Mouse (Mus musculus): ENCODE measurements around the gene Dedd. TPM values are rescaled to one million over a fixed set of nuclear protein-coding genes. Genes with fewer than 3 reads are reported as not detected.
A peak's percentile ranks its signal among the peaks of the same experiment; 100 is the strongest.

The Dedd gene
- total RNA-seq, 2 experiments from 2014 or later: 32.4 to 35.5 TPM

GRCm38 (mm10) chr1:171373946-171374345 is 45.0 kb downstream of the Dedd start:
- DNase-seq: no peak
- no peak overlapping the region for H3K27ac ChIP-seq
- no peak overlapping the region for H3K4me3 ChIP-seq
- TF ChIP-seq CTCF (IDR thresholded peaks at IDR 0.05): no peak
- intact Hi-C loops (cut with DNase I): no loop called here

GRCm38 (mm10) chr1:171375646-171376097 is 46.7 kb downstream of the Dedd start:
- TF ChIP-seq CTCF (IDR thresholded peaks at IDR 0.05): no peak
- H3K27ac ChIP-seq: no peak overlapping the region
- no peak for DNase-seq
- no peak overlapping the region for H3K4me3 ChIP-seq
- intact Hi-C loops (cut with DNase I): no loop called here

- no peak overlapping the region for H3K4me3 ChIP-seq
- intact Hi-C loops (cut with DNase I): no loop called here
- H3K27ac ChIP-seq: no peak overlapping the region
- TF ChIP-seq CTCF (IDR thresholded peaks at IDR 0.05): no peak
- DNase-seq: no peak
These were observed 49.4 kb downstream of the Dedd start for GRCm38 (mm10) chr1:171378298-171378697.

- intact Hi-C loops (cut with DNase I): no loop called here
- H3K4me3 ChIP-seq: peak overlapping the region; percentile 53
- TF ChIP-seq CTCF (IDR thresholded peaks at IDR 0.05): peak; percentile 73
- no peak overlapping the region for H3K27ac ChIP-seq
- DNase-seq: peak; percentile 82
These were observed 51.1 kb downstream of the Dedd start for GRCm38 (mm10) chr1:171379935-171380599.

- H3K4me3 ChIP-seq: no peak overlapping the region
- no peak overlapping the region for H3K27ac ChIP-seq
- intact Hi-C loops (cut with DNase I): no loop called here
- peak; percentile 3; the same call in 1 of the 2 replicates for TF ChIP-seq CTCF (IDR thresholded peaks at IDR 0.05)
- DNase-seq: no peak
These were observed 53.2 kb downstream of the Dedd start for GRCm38 (mm10) chr1:171382096-171382620.

GRCm38 (mm10) chr1:171384361-171384760 is 55.4 kb downstream of the Dedd start:
- no peak for TF ChIP-seq CTCF (IDR thresholded peaks at IDR 0.05)
- intact Hi-C loops (cut with DNase I): no loop called here
- H3K4me3 ChIP-seq: no peak overlapping the region
- H3K27ac ChIP-seq: no peak overlapping the region
- no peak for DNase-seq

- H3K27ac ChIP-seq: no peak overlapping the region
- no peak for TF ChIP-seq CTCF (IDR thresholded peaks at IDR 0.05)
- DNase-seq: no peak
- H3K4me3 ChIP-seq: no peak overlapping the region
- intact Hi-C loops (cut with DNase I): no loop called here
These were observed 56.2 kb downstream of the Dedd start for GRCm38 (mm10) chr1:171385171-171385570.

GRCm38 (mm10) chr1:171387099-171387498 is 58.2 kb downstream of the Dedd start:
- no peak overlapping the region for H3K27ac ChIP-seq
- DNase-seq: no peak
- no peak overlapping the region for H3K4me3 ChIP-seq
- peak; percentile 33; the same call in 1 of the 2 replicates for TF ChIP-seq CTCF (IDR thresholded peaks at IDR 0.05)
- intact Hi-C loops (cut with DNase I): no loop called here

- no peak for TF ChIP-seq CTCF (IDR thresholded peaks at IDR 0.05)
- DNase-seq: peak; percentile 43
- intact Hi-C loops (cut with DNase I): no loop called here
- peak within 1 kb of the TSS; percentile 54 for H3K27ac ChIP-seq
- H3K4me3 ChIP-seq: peak within 1 kb of the TSS; percentile 45
These were observed 59.6 kb downstream of the Dedd start, which contains the start of gene Arhgap30 for GRCm38 (mm10) chr1:171388376-171389102. Arhgap30 (plus strand) TSS chr1:171388954.

- H3K27ac ChIP-seq: peak overlapping the region; percentile 54
- TF ChIP-seq CTCF (IDR thresholded peaks at IDR 0.05): no peak
- peak; percentile 36 for DNase-seq
- peak overlapping the region; percentile 45 for H3K4me3 ChIP-seq
- intact Hi-C loops (cut with DNase I): no loop called here
These were observed 61.2 kb downstream of the Dedd start for GRCm38 (mm10) chr1:171390101-171390500.

Other genes starting within 250 kb of the Dedd start
- gene Cfap126, start 215.2 kb upstream of the Dedd start, total RNA-seq (2021): 1 to 10 TPM in 1 of 2 experiments, under 1 TPM in 1; 0.75 to 1.8 TPM
- gene Sdhc, start 178.5 kb upstream of the Dedd start, total RNA-seq (2021): 100 to 1,000 TPM; 635 to 909 TPM
- 10 to 100 TPM; 24.7 to 27.7 TPM for gene Mpz, start 178.4 kb upstream of the Dedd start, total RNA-seq (2021)
- gene Pcp4l1, start 132.9 kb upstream of the Dedd start, total RNA-seq (2021): 10 to 100 TPM; 58.3 to 75.0 TPM
- not detected for gene Nr1i3, start 115.2 kb upstream of the Dedd start, total RNA-seq (2021)
- 10 to 100 TPM; 43.2 to 56.3 TPM for gene Tomm40l, start 106.6 kb upstream of the Dedd start, total RNA-seq (2021)
- gene Apoa2, start 104.1 kb upstream of the Dedd start, total RNA-seq (2021): under 1 TPM in 1 of 2 experiments, not detected in 1; 0.59 TPM
- gene Fcer1g, start 94.8 kb upstream of the Dedd start, total RNA-seq (2021): 1 to 10 TPM; 2.5 to 6.1 TPM
- gene Adamts4, start 78.7 kb upstream of the Dedd start, total RNA-seq (2021): under 1 TPM; 0.15 to 0.73 TPM
- 1,000 to 10,000 TPM; 1,014 to 1,063 TPM for gene Ndufs2, start 77.8 kb upstream of the Dedd start, total RNA-seq (2021)
- 10 to 100 TPM; 12.1 to 12.5 TPM for gene B4galt3, start 58.8 kb upstream of the Dedd start, total RNA-seq (2021)
- gene Ppox, start 48.0 kb upstream of the Dedd start, total RNA-seq (2021): 1 to 10 TPM; 7.9 to 8.6 TPM
- gene Usp21, start 41.2 kb upstream of the Dedd start, total RNA-seq (2021): 10 to 100 TPM; 15.8 to 18.7 TPM
- 10 to 100 TPM; 84.3 to 93.2 TPM for gene Ufc1, start 34.1 kb upstream of the Dedd start, total RNA-seq (2021)
- gene Nit1, start 16.5 kb downstream of the Dedd start, total RNA-seq (2021): 10 to 100 TPM; 29.4 to 30.4 TPM
- gene Pfdn2, start 16.5 kb downstream of the Dedd start, total RNA-seq (2021): 100 to 1,000 TPM in 1 of 2 experiments, 10 to 100 TPM in 1; 93.2 to 101 TPM
- not detected for gene Klhdc9, start 31.7 kb downstream of the Dedd start, total RNA-seq (2021)
- under 1 TPM in 1 of 2 experiments, not detected in 1; 0.06 TPM for gene Nectin4, start 41.0 kb downstream of the Dedd start, total RNA-seq (2021)
- under 1 TPM; 0.38 to 0.73 TPM for gene Arhgap30, start 59.8 kb downstream of the Dedd start, total RNA-seq (2021)
- gene Usf1, start 82.2 kb downstream of the Dedd start, total RNA-seq (2021): 10 to 100 TPM; 29.9 to 36.8 TPM
- under 1 TPM; 0.84 to 0.92 TPM for gene Tstd1, start 89.7 kb downstream of the Dedd start, total RNA-seq (2021)
- gene F11r, start 108.4 kb downstream of the Dedd start, total RNA-seq (2021): 1 to 10 TPM; 4.2 to 6.0 TPM
- 1 to 10 TPM; 1.3 to 1.7 TPM for gene Alyref2, start 174.3 kb downstream of the Dedd start, total RNA-seq (2021)
- gene Itln1, start 206.1 kb downstream of the Dedd start, total RNA-seq (2021): not detected
- under 1 TPM; 0.10 to 0.11 TPM for gene Cd244a, start 230.0 kb downstream of the Dedd start, total RNA-seq (2021)

Data from gastrocnemius, adult 2 months (tissue).